Mouse (Mus musculus): ENCODE results near the gene Myh8. TPM values are rescaled to one million over a fixed set of nuclear protein-coding genes. Genes with fewer than 3 reads are reported as not detected.

Myh8 gene
- 0.20 and 1.0 TPM in 2 replicates for polyA plus RNA-seq (2012; rRNA removed)

DNA sequence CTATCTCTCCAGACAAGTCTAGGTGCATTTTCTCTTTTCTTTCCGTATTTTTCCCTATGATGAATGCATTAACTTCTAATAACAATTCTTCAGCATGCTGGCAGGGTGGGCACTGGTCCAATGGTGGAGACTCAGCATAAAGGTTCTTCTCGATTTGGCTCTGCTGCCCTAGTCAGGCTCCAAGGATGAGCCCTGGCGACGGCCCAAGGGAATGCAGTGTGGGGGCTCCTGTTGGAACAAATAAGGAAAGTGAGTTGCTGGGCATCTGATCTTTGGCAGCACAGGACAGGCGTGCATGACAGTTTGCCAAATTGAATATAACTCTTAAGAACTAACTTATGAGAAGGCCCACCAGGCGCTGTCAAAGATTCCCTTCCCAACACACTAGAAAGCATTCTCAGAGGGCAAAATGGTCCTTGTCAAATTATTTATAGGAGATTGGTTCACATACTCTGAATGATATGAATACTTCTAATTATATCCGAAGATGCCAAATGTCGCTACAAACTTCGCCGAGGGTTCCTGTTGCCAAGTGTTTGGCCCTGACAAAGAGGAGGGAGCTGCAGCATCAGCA, at the start of gene Myh8:
Gene Myh8 (plus strand): TSS at position 524 of the 574 bp plus-strand sequence.
- TF ChIP-seq POLR2A (IDR thresholded peaks at IDR 0.05; ENCODE audit: borderline replicate concordance, extremely low read depth, insufficient read depth, insufficient read length, poor library complexity, severe bottlenecking) (no peak), CTCF (IDR thresholded peaks at IDR 0.05; ENCODE audit: borderline replicate concordance, extremely low read depth, insufficient read depth, insufficient read length) (0 out of 2 replicates have a peak, but pooled peaks have one; percentile 1)
- DNase-seq (ENCODE audit: low read depth) = peak; percentile 79

- DNase-seq (ENCODE audit: low read depth) = no peak
- no peak for TF ChIP-seq CTCF (IDR thresholded peaks at IDR 0.05; ENCODE audit: borderline replicate concordance, extremely low read depth, insufficient read depth, insufficient read length)
- no peak for TF ChIP-seq POLR2A (IDR thresholded peaks at IDR 0.05; ENCODE audit: borderline replicate concordance, extremely low read depth, insufficient read depth, insufficient read length, poor library complexity, severe bottlenecking)
Measured at GRCm38 (mm10) chr11:67228731-67229130, 48.2 kb upstream of the Myh8 start.

GRCm38 (mm10) chr11:67229166-67229565, 47.8 kb upstream of the Myh8 start:
- TF ChIP-seq CTCF (IDR thresholded peaks at IDR 0.05; ENCODE audit: borderline replicate concordance, extremely low read depth, insufficient read depth, insufficient read length) (no peak), POLR2A (IDR thresholded peaks at IDR 0.05; ENCODE audit: borderline replicate concordance, extremely low read depth, insufficient read depth, insufficient read length, poor library complexity, severe bottlenecking) (no peak)
- no peak for DNase-seq (ENCODE audit: low read depth)

GRCm38 (mm10) chr11:67229946-67230345, 47.0 kb upstream of the Myh8 start:
- TF ChIP-seq POLR2A (IDR thresholded peaks at IDR 0.05; ENCODE audit: borderline replicate concordance, extremely low read depth, insufficient read depth, insufficient read length, poor library complexity, severe bottlenecking) (no peak), CTCF (IDR thresholded peaks at IDR 0.05; ENCODE audit: borderline replicate concordance, extremely low read depth, insufficient read depth, insufficient read length) (no peak)
- no peak for DNase-seq (ENCODE audit: low read depth)

- DNase-seq (ENCODE audit: low read depth) = peak; percentile 64
- TF ChIP-seq CTCF (IDR thresholded peaks at IDR 0.05; ENCODE audit: borderline replicate concordance, extremely low read depth, insufficient read depth, insufficient read length) = peak; percentile 48; the same call in 1 of the 2 replicates
- TF ChIP-seq POLR2A (IDR thresholded peaks at IDR 0.05; ENCODE audit: borderline replicate concordance, extremely low read depth, insufficient read depth, insufficient read length, poor library complexity, severe bottlenecking) = no peak
Measured at GRCm38 (mm10) chr11:67235639-67236358, 41.1 kb upstream of the Myh8 start.

- no peak for TF ChIP-seq CTCF (IDR thresholded peaks at IDR 0.05; ENCODE audit: borderline replicate concordance, extremely low read depth, insufficient read depth, insufficient read length)
- TF ChIP-seq POLR2A (IDR thresholded peaks at IDR 0.05; ENCODE audit: borderline replicate concordance, extremely low read depth, insufficient read depth, insufficient read length, poor library complexity, severe bottlenecking) = no peak
- DNase-seq (ENCODE audit: low read depth) = no peak
Measured at GRCm38 (mm10) chr11:67236799-67237198, 40.1 kb upstream of the Myh8 start.

GRCm38 (mm10) chr11:67237481-67238079, 39.3 kb upstream of the Myh8 start, which contains the start of gene Myh4:
Myh4 (plus strand) TSS chr11:67238029.
- DNase-seq (ENCODE audit: low read depth) = no peak
- TF ChIP-seq CTCF (IDR thresholded peaks at IDR 0.05; ENCODE audit: borderline replicate concordance, extremely low read depth, insufficient read depth, insufficient read length) (no peak), POLR2A (IDR thresholded peaks at IDR 0.05; ENCODE audit: borderline replicate concordance, extremely low read depth, insufficient read depth, insufficient read length, poor library complexity, severe bottlenecking) (no peak)

DNA sequence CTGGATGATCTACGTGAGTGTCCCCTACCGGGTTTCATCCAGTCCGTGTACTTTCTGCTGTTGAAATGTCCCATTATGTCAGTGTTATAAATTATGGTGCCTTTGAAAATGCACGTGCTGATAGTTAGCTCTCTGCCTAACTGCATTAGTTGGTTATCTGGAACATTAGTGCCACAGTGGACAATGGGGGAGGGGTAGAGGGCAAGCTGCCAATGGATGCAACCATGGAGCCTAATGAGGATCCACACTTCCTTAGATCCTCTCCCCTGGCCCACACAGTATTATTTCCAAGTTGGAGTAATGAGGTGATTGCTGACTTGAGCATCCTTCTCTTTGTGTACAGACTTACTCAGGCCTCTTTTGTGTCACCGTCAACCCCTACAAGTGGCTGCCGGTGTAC, 35.9 kb upstream of the Myh8 start:
- no peak for DNase-seq (ENCODE audit: low read depth)
- TF ChIP-seq CTCF (IDR thresholded peaks at IDR 0.05; ENCODE audit: borderline replicate concordance, extremely low read depth, insufficient read depth, insufficient read length) (no peak), POLR2A (IDR thresholded peaks at IDR 0.05; ENCODE audit: borderline replicate concordance, extremely low read depth, insufficient read depth, insufficient read length, poor library complexity, severe bottlenecking) (no peak)

GRCm38 (mm10) chr11:67253691-67254090, 23.2 kb upstream of the Myh8 start:
- peak; percentile 44 for DNase-seq (ENCODE audit: low read depth)

GRCm38 (mm10) chr11:67257048-67257447, 19.9 kb upstream of the Myh8 start:
- TF ChIP-seq POLR2A (IDR thresholded peaks at IDR 0.05; ENCODE audit: borderline replicate concordance, extremely low read depth, insufficient read depth, insufficient read length, poor library complexity, severe bottlenecking) (no peak), CTCF (IDR thresholded peaks at IDR 0.05; ENCODE audit: borderline replicate concordance, extremely low read depth, insufficient read depth, insufficient read length) (no peak)

More at GRCm38 (mm10) chr11:67253691-67254090, 23.2 kb upstream of the Myh8 start:
- TF ChIP-seq POLR2A (IDR thresholded peaks at IDR 0.05; ENCODE audit: borderline replicate concordance, extremely low read depth, insufficient read depth, insufficient read length, poor library complexity, severe bottlenecking) (no peak), CTCF (IDR thresholded peaks at IDR 0.05; ENCODE audit: borderline replicate concordance, extremely low read depth, insufficient read depth, insufficient read length) (no peak)

GRCm38 (mm10) chr11:67260956-67261355, 16.0 kb upstream of the Myh8 start:
- no peak for DNase-seq (ENCODE audit: low read depth)
- TF ChIP-seq CTCF (IDR thresholded peaks at IDR 0.05; ENCODE audit: borderline replicate concordance, extremely low read depth, insufficient read depth, insufficient read length) = no peak
- TF ChIP-seq POLR2A (IDR thresholded peaks at IDR 0.05; ENCODE audit: borderline replicate concordance, extremely low read depth, insufficient read depth, insufficient read length, poor library complexity, severe bottlenecking) = no peak

More at GRCm38 (mm10) chr11:67257048-67257447, 19.9 kb upstream of the Myh8 start:
- no peak for DNase-seq (ENCODE audit: low read depth)
